Mouse (Mus musculus) frontal cortex, postnatal 36 days (tissue): ENCODE results near the gene Zyg11b.
A peak's percentile ranks its signal among the peaks of the same experiment; 100 is the strongest.

ENCODE experiments used
- DNase-seq, 2 experiments: peaks; one replicate each; pipeline ENCODE4 v3.0.0; 2022; ENCODE audit warnings: low spot score in 2 of 2

The Zyg11b gene

DNA sequence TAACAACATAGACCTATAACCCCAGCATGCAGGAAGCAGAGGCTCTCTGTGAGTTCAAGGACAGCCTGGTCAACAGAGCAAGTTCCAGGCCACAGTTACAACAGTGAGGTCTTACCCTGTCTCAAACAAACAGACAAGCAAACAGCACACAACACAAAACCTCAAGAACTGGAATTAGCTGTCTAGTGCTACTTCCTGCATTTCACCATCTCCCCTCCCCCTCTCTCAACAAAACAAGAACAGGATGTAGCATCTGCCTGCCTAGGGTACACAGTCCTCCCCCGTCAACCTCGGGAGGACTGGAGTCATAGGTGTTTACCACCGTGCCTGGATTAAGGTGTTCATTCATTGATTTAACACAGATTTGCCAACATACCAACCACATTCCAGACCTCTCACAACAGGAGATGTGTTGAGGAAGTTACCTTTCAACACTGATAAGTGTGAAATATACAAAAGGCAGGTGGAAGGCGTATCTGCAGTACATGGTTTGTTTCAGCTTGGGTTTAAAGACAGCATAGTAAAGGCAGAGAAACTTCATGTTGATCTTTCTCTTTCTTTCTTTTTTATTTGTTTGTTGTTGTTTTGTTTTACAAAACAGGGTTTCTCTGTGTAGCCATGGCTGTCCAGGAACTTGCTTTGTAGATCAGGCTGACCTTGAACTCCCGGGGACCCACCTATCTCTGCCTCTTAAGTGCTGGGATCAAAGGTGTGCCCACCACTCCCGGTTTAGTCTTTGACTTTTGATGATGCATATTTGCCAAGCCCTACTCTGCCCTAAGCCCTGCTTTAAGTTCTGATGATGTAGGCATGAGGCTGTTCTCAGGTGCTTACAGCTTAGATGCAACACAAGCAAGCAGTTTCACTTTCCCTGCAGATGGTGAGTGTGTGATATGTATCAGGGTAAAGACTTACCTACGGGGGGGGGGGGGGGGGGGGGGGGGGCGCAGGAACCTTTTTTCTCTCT is 18.0 kb upstream of the Zyg11b start:
- DNase-seq = no peak

DNA sequence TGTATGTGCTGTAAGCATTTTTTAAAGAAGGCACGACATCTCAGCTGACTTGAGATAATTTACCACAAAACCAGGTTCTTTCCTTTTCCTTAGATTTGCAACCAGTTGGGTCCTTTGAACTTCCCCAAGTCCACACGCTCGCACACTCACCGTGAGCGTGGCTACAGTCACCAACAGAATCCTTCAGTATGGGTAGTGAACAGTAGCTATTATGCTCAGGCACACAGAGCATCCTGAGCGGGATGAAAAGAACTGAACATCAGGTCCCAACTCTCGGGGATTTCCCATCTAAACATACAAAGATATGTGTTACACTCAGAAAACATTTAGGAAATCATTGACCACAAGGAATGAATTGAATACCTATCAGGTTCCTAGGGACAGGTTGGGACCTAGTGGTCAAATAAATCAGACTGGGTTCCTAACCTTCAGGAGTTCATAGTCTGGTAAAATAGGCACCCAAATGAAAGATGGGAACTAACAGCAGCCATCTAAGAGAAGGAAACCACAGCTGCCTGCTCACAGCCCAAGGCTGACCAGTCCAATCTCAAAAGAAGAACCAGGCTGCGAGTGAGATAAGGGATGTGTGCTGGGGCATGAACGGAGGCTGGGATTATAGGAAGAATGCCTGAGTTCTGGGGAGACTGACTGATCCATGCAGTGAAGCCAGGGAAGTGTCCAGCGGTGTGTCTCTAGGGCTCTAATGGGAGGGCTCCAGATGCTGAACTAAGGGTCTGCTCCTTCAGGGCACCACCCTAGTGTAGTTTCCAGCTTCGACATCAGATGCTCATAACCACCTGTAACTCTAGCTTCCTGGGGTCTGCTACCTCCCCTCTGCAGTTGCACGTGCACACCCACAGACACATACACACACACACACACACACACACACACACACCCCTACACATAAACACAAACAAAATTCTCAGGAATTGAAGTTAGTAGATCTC is 17.0 kb upstream of the Zyg11b start:
- no peak for DNase-seq

- no peak for DNase-seq
Observed at GRCm38 (mm10) chr4:108314041-108314440, 13.1 kb upstream of the Zyg11b start.

GRCm38 (mm10) chr4:108310706-108311105 is 9.8 kb upstream of the Zyg11b start:
- no peak for DNase-seq

DNA sequence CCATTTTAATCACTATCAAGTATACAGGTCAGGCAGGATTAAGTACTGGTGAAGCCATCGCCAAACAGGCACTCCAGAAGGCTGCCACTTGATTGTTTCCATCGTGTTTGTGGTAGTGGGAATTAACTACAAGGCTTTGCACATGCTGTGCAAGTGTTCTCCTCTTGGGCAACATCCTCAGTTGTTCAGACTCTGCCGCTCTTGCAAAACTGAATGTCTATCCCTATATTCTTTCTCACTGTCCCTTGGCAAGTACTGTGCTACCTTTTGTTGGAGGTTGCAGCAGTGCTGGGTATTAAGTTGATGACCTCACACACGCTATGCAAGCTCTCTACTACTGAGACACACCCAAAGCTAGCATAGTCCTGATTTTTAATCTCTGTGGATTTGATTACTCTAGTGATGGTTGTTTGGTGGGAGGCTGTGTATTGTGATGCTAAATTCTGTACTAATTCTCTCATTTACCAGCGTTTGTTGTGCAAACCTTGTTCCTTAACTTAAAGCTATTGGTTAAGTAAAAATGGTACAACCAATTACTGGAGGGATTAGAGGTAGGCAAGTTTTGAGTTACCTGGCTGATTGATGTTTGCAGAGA is 1.5 kb upstream of the Zyg11b start:
- DNase-seq = no peak

- peak in 1 of 2 experiments; percentile 13 for DNase-seq
Observed at GRCm38 (mm10) chr4:108300266-108300665, 630 bp downstream of the Zyg11b start.

DNA sequence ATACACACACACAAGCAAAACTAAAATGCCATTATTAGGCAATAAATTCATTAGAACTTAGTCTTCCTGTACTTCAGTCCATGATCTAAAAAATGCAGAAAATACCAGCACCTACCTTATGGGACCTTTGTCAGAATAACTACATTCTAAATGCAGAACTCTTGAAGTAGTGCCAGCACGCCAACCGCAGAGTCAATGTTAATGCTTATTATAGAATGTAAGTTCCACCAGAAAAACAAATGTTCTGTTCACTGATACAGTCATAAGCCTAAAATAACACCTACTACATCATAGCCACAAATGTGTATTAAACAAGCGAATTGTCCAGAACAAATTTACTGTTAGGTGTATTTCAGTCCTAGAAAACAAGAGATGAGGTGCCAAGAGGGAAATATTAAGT is 23.9 kb downstream of the Zyg11b start:
- peak in 1 of 2 experiments; percentile 62 for DNase-seq

DNA sequence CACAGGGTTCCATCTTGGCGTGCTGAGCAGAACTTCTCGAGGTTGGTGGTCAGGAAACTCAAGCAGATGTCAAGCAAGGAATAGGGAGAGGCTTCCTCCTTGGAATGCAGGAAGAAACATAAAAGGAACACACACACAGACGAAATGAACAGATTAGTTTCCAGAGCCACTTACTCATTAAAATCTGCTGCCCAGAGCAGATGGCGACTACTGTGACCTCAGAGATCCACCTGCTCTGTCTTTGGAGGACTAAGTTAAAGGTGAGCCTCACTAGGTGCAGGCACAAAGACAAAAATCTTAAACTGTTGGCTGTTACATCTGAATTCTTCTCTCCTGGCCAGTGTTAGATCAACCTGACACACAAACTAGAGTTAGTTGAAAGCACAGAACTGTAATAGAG is 28.6 kb downstream of the Zyg11b start:
- no peak for DNase-seq

- no peak for DNase-seq
Observed at GRCm38 (mm10) chr4:108265774-108266173, 35.1 kb downstream of the Zyg11b start.

GRCm38 (mm10) chr4:108253317-108253716 is 47.6 kb downstream of the Zyg11b start:
- DNase-seq = no peak

GRCm38 (mm10) chr4:108250501-108250900 is 50.4 kb downstream of the Zyg11b start:
- no peak for DNase-seq

DNA sequence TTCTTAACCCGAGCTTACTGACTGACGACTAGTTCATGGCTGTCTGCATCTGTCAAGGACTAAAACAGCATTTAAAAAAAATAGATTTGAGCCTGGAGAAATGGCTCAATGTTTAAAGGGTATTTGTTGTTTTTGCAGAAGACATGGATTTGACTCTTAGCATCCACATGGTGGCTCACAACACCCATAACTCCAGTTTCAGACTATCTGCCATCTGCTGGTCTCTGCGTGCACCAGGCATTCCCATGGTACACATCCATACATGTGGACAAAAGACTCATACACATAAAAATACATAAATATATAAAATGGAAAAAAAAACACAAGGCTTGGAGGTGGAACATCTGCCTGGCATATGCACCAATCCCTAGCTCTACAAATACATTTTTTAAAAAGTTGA is 51.6 kb downstream of the Zyg11b start:
- no peak for DNase-seq

GRCm38 (mm10) chr4:108233654-108234053 is 67.2 kb downstream of the Zyg11b start:
- DNase-seq = no peak

DNA sequence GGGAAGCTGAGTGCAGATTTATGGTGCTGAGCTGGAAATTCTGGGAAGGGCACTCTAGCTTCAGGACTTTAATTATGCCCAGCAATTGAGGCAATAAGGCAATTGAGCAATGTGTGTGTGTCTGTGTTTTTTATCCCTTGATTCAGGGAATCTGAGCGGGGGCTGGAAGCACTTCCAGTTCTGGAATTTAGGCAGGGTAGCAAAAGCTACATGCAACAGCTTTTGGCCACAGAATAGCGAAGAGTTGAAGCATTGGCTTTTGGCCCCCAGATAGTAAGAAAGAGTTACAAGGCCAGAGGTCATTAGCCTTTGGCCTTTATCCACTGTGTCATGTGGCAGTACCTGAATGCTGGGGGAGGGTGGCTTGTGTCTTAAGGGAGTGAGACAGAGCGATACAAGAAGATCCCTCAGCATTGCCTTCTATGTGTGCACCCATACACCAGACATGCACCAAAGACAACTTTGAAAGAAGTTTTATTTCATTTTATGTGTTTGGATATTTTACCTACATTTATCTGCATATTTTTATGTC is 75.5 kb downstream of the Zyg11b start:
- no peak for DNase-seq

- no peak for DNase-seq
Observed at GRCm38 (mm10) chr4:108222507-108222906, 78.4 kb downstream of the Zyg11b start.

- no peak for DNase-seq
Observed at GRCm38 (mm10) chr4:108219019-108219418, 81.9 kb downstream of the Zyg11b start.

DNA sequence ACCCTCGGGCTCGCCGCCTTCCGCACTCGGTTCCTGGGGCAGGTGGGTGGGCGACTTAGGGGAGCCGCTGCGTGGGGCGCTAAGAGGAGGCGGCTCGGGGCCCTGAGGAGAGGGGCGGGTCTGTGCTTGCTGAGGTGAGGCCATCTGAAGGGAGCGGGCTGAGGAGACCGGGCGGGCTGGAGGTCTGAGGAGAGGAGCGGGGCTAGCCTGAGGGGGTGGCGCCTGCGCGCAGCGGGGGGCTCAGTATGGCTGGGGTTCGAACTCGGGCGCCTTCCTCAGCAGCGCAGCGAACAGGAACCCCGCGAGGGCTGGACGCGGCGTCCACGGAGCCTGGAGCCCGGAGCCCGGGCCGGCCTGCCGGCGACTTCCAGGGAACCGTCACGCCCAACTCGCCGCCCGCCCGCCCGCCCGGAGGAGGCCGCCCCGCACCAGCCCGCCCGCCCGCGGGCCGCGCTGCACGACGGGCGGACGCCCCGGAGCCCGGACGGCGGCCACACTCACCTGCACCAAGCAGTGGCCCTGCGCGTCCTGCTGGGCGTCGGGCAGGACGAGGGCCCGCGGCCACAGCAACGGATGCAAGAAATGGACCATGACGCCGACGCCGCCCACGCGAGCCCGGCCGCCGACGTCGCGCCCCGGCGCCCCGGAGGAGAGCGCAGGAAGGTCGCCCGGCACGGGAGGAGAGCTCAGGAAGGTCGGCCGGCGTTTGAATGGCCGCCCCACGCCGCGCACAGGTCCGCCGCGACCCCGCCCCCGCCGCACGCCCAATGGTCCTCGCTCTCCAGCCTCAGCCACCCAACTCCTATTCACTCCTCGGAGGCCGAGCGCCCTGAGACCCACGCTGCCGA is 83.3 kb downstream of the Zyg11b start, which contains the start of gene Zyg11a:
Gene Zyg11a (minus strand): TSS at position 717 of the 848 bp plus-strand sequence.
- DNase-seq = no peak

- no peak for DNase-seq
Observed at GRCm38 (mm10) chr4:108213023-108213422, 87.9 kb downstream of the Zyg11b start.

- DNase-seq = no peak
Observed at GRCm38 (mm10) chr4:108204629-108205028, 96.3 kb downstream of the Zyg11b start.

- no peak for DNase-seq
Observed at GRCm38 (mm10) chr4:108199236-108199635, 101.7 kb downstream of the Zyg11b start.
